Mouse (Mus musculus): ENCODE measurements around the gene Ccl4. TPM values are rescaled to one million over a fixed set of nuclear protein-coding genes. Genes with fewer than 3 reads are reported as not detected.

Gene Ccl4
- polyA plus RNA-seq, 1 experiment = 3.2 TPM

GRCm38 (mm10) chr11:83658797-83659196, 3.6 kb upstream of the Ccl4 start:
- H3K4me3 ChIP-seq (replicated peaks; ENCODE audit: extremely low read depth, low read depth, low read length) = no peak overlapping the region
- TF ChIP-seq POLR2A (IDR thresholded peaks at IDR 0.05; ENCODE audit: borderline replicate concordance, extremely low read depth, low read depth, low read length) (no peak), CTCF (IDR thresholded peaks at IDR 0.05; ENCODE audit: insufficient read depth, low read length) (no peak)
- no peak for DNase-seq
- H3K4me1 ChIP-seq (ENCODE audit: control insufficient read depth, insufficient read depth, low read length) = no peaks in the 10 kb centered on the region
- 64% methylated on average over 6 of the region's 6 CpGs for WGBS

GRCm38 (mm10) chr11:83663532-83663931, 1.1 kb downstream of the Ccl4 start:
- Histone ChIP-seq H3K4me1 (ENCODE audit: control insufficient read depth, insufficient read depth, low read length) (no peaks in the 10 kb centered on the region), H3K4me3 (replicated peaks; ENCODE audit: extremely low read depth, low read depth, low read length) (no peak overlapping the region)
- no peak for DNase-seq
- WGBS = 41% methylated on average over 5 of the region's 5 CpGs
- TF ChIP-seq CTCF (IDR thresholded peaks at IDR 0.05; ENCODE audit: insufficient read depth, low read length) = no peak
- TF ChIP-seq POLR2A (IDR thresholded peaks at IDR 0.05; ENCODE audit: borderline replicate concordance, extremely low read depth, low read depth, low read length) = no peak

- DNase-seq = no peak
- H3K4me3 ChIP-seq (replicated peaks; ENCODE audit: extremely low read depth, low read depth, low read length) = no peak overlapping the region
- TF ChIP-seq POLR2A (IDR thresholded peaks at IDR 0.05; ENCODE audit: borderline replicate concordance, extremely low read depth, low read depth, low read length) (no peak), CTCF (IDR thresholded peaks at IDR 0.05; ENCODE audit: insufficient read depth, low read length) (no peak)
- no peaks in the 10 kb centered on the region for H3K4me1 ChIP-seq (ENCODE audit: control insufficient read depth, insufficient read depth, low read length)
Observed at GRCm38 (mm10) chr11:83671743-83672142, 9.4 kb downstream of the Ccl4 start.

- DNase-seq = no peak
- 82% methylated on average over 1 of the region's 1 CpGs for WGBS
- TF ChIP-seq CTCF (IDR thresholded peaks at IDR 0.05; ENCODE audit: insufficient read depth, low read length) (no peak), POLR2A (IDR thresholded peaks at IDR 0.05; ENCODE audit: borderline replicate concordance, extremely low read depth, low read depth, low read length) (no peak)
- no peak overlapping the region for H3K4me3 ChIP-seq (replicated peaks; ENCODE audit: extremely low read depth, low read depth, low read length)
- no peaks in the 10 kb centered on the region for H3K4me1 ChIP-seq (ENCODE audit: control insufficient read depth, insufficient read depth, low read length)
Observed at GRCm38 (mm10) chr11:83675665-83676064, 13.3 kb downstream of the Ccl4 start.

GRCm38 (mm10) chr11:83689918-83690317, 27.5 kb downstream of the Ccl4 start:
- H3K4me3 ChIP-seq (replicated peaks; ENCODE audit: extremely low read depth, low read depth, low read length) = no peak overlapping the region
- TF ChIP-seq POLR2A (IDR thresholded peaks at IDR 0.05; ENCODE audit: borderline replicate concordance, extremely low read depth, low read depth, low read length) (no peak), CTCF (IDR thresholded peaks at IDR 0.05; ENCODE audit: insufficient read depth, low read length) (no peak)
- H3K4me1 ChIP-seq (ENCODE audit: control insufficient read depth, insufficient read depth, low read length) = no peaks in the 10 kb centered on the region
- DNase-seq = no peak
- 81% methylated on average over 1 of the region's 1 CpGs for WGBS

GRCm38 (mm10) chr11:83692008-83692407, 29.6 kb downstream of the Ccl4 start:
- Histone ChIP-seq H3K4me1 (ENCODE audit: control insufficient read depth, insufficient read depth, low read length) (no peaks in the 10 kb centered on the region), H3K4me3 (replicated peaks; ENCODE audit: extremely low read depth, low read depth, low read length) (no peak overlapping the region)
- no peak for DNase-seq
- 56% methylated on average over 1 of the region's 1 CpGs for WGBS
- no peak for TF ChIP-seq CTCF (IDR thresholded peaks at IDR 0.05; ENCODE audit: insufficient read depth, low read length)
- no peak for TF ChIP-seq POLR2A (IDR thresholded peaks at IDR 0.05; ENCODE audit: borderline replicate concordance, extremely low read depth, low read depth, low read length)

GRCm38 (mm10) chr11:83703705-83704104, 41.3 kb downstream of the Ccl4 start, which contains the start of gene Wfdc17:
Wfdc17 (plus strand) TSS chr11:83703991.
- DNase-seq = no peak
- TF ChIP-seq CTCF (IDR thresholded peaks at IDR 0.05; ENCODE audit: insufficient read depth, low read length) = no peak
- TF ChIP-seq POLR2A (IDR thresholded peaks at IDR 0.05; ENCODE audit: borderline replicate concordance, extremely low read depth, low read depth, low read length) = no peak
- no peaks in the 10 kb centered on the region for H3K4me1 ChIP-seq (ENCODE audit: control insufficient read depth, insufficient read depth, low read length)
- H3K4me3 ChIP-seq (replicated peaks; ENCODE audit: extremely low read depth, low read depth, low read length) = no peak within 1 kb of the TSS
- WGBS = 32% methylated on average over 1 of the region's 1 CpGs

- TF ChIP-seq CTCF (IDR thresholded peaks at IDR 0.05; ENCODE audit: insufficient read depth, low read length) = no peak
- TF ChIP-seq POLR2A (IDR thresholded peaks at IDR 0.05; ENCODE audit: borderline replicate concordance, extremely low read depth, low read depth, low read length) = no peak
- DNase-seq = no peak
- 68% methylated on average over 4 of the region's 4 CpGs for WGBS
- Histone ChIP-seq H3K4me1 (ENCODE audit: control insufficient read depth, insufficient read depth, low read length) (no peaks in the 10 kb centered on the region), H3K4me3 (replicated peaks; ENCODE audit: extremely low read depth, low read depth, low read length) (no peak within 1 kb of the TSS)
Observed at GRCm38 (mm10) chr11:83708715-83709114, 46.3 kb downstream of the Ccl4 start, which contains the start of gene Wfdc18. Wfdc18 (plus strand) TSS chr11:83709015.

- TF ChIP-seq CTCF (IDR thresholded peaks at IDR 0.05; ENCODE audit: insufficient read depth, low read length) (no peak), POLR2A (IDR thresholded peaks at IDR 0.05; ENCODE audit: borderline replicate concordance, extremely low read depth, low read depth, low read length) (no peak)
- Histone ChIP-seq H3K4me3 (replicated peaks; ENCODE audit: extremely low read depth, low read depth, low read length) (no peak overlapping the region), H3K4me1 (ENCODE audit: control insufficient read depth, insufficient read depth, low read length) (no peaks in the 10 kb centered on the region)
- 79% methylated on average over 5 of the region's 5 CpGs for WGBS
- no peak for DNase-seq
Observed at GRCm38 (mm10) chr11:83709683-83710082, 47.3 kb downstream of the Ccl4 start.

- TF ChIP-seq POLR2A (IDR thresholded peaks at IDR 0.05; ENCODE audit: borderline replicate concordance, extremely low read depth, low read depth, low read length) (no peak), CTCF (IDR thresholded peaks at IDR 0.05; ENCODE audit: insufficient read depth, low read length) (no peak)
- Histone ChIP-seq H3K4me3 (replicated peaks; ENCODE audit: extremely low read depth, low read depth, low read length) (no peak overlapping the region), H3K4me1 (ENCODE audit: control insufficient read depth, insufficient read depth, low read length) (no peaks in the 10 kb centered on the region)
- DNase-seq = no peak
- WGBS = 58% methylated on average over 1 of the region's 1 CpGs
Observed at GRCm38 (mm10) chr11:83712671-83713070, 50.3 kb downstream of the Ccl4 start.

Data from lung, adult 2 months (tissue).